Mouse (Mus musculus): ENCODE data around the gene Atp13a3. TPM values are rescaled to one million over a fixed set of nuclear protein-coding genes. Genes with fewer than 3 reads are reported as not detected.

Gene Atp13a3
- total RNA-seq (2023), result 100 to 1,000 TPM; 126 to 129 TPM

GRCm38 (mm10) chr16:30405925-30406670 lies at the start of gene Atp13a3:
Atp13a3 (minus strand) TSS chr16:30405975.

GRCm38 (mm10) chr16:30310647-30311046 lies 95.1 kb downstream of the Atp13a3 start, which contains the start of gene Gp5:
Gp5 (minus strand) TSS chr16:30310779.

GRCm38 (mm10) chr16:30282844-30283495 lies 122.8 kb downstream of the Atp13a3 start, which contains the start of gene Lrrc15:
Lrrc15 (minus strand) TSS chr16:30283256.

GRCm38 (mm10) chr16:30267359-30267758 lies 138.4 kb downstream of the Atp13a3 start, which contains the start of gene Cpn2:
Cpn2 (minus strand) TSS chr16:30267499.

Other genes starting within 250 kb of the Atp13a3 start
- gene Cpn2, start 138.5 kb downstream of the Atp13a3 start, total RNA-seq (2023), result not detected
- gene Lrrc15, start 122.7 kb downstream of the Atp13a3 start, total RNA-seq (2023), result not detected
- 1 to 10 TPM; 1.5 to 2.1 TPM for gene Gp5, start 95.2 kb downstream of the Atp13a3 start, total RNA-seq (2023)
- under 1 TPM in 1 of 2 experiments, not detected in 1; 0.77 TPM for gene Tmem44, start 144.9 kb upstream of the Atp13a3 start, total RNA-seq (2023)
- gene Lsg1, start 181.6 kb upstream of the Atp13a3 start, total RNA-seq (2023), result 10 to 100 TPM; 78.2 to 82.1 TPM
- gene Fam43a, start 193.7 kb upstream of the Atp13a3 start, total RNA-seq (2023), result 1 to 10 TPM; 1.6 to 2.8 TPM

Measured in T-cell, adult 66 days (primary cell).